Mouse (Mus musculus) lung, postnatal 14 days (tissue): ENCODE data around the gene Zfp384.
"Not testable (repeated sequence)": the region's sequence is repeated elsewhere in the genome, so short reads cannot be mapped to it uniquely, and the experiment has no call there.

Experiments
- DNase-seq: peaks from one replicate; pipeline ENCODE4 v3.0.0; 2021

Zfp384 gene

GRCm38 (mm10) chr6:125030532-125030931, 21.6 kb downstream of the Zfp384 start:
- peak; percentile 62 for DNase-seq

DNA sequence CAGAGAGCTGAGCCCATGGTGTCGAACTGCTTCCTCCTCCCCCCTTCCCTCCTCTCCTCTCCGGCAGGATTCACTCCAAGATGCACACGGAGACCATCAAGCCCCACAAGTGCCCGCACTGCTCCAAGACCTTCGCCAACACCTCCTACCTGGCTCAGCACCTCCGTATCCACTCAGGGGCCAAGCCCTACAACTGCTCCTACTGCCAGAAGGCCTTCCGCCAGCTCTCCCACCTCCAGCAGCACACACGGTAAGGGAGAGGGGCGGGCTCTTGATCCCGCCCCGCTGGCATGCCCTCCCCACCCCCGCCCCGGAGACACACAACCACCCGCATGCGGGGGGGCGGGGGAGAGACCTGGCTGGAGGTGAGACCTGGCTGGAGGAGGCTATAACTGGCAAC, 22.7 kb downstream of the Zfp384 start:
- no peak for DNase-seq

- no peak for DNase-seq
These were observed 29.7 kb downstream of the Zfp384 start for GRCm38 (mm10) chr6:125038666-125039065.

DNA sequence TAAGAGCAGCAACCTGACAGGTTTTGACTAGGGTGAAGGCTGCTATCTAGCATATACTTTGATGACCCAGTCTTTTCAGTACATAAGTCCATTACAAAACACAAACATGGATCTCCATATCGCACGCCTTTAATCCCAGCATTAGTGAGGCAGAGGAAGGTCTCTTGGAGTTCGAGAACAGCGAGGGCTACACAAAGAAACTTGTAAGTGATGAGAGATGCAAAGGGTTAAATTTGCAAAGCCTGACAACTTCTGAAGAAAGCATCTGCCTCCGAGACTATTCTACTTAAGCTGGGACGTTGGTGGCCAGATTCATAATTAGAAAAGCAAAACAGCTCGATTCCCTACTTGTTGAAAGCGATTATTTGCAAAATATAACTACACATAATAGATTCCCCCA, 30.2 kb downstream of the Zfp384 start:
- DNase-seq, result no peak

DNA sequence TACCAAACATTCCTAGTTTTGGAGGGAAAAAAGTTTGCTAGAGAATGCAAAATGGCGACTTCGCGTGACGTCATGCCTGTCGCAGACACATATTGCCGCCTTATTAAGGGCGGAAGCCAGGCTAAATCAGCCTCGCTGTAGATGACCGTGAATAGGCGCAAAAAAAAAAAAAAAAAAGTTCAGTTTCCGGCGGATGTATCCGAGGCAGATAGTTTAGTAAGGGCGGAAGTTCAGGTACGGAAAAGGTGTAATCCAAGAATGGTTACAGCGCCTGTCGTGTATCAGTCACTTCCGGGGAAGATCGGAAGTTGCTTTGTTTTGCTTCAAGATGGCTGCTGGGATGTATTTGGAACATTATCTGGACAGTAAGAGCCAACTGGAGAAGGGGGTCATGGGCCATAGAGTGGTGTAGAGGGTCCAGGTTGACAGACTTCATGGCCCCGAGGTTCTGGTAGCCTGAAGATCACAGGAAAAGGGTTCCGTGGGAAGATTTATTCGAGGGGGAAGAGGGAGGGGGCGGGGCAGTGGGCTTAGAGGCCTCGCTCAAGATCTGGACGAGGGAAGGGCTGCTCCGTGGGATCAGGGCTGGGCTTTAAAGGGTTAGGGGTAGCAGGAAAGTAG, 30.7 kb downstream of the Zfp384 start, which contains the start of gene Ing4:
Gene Ing4, plus strand, starts transcription at position 228 of the 621 bp plus-strand sequence.
- DNase-seq, result peak; percentile 93

- DNase-seq, result no peak
These were observed 31.3 kb downstream of the Zfp384 start for GRCm38 (mm10) chr6:125040221-125040620.

DNA sequence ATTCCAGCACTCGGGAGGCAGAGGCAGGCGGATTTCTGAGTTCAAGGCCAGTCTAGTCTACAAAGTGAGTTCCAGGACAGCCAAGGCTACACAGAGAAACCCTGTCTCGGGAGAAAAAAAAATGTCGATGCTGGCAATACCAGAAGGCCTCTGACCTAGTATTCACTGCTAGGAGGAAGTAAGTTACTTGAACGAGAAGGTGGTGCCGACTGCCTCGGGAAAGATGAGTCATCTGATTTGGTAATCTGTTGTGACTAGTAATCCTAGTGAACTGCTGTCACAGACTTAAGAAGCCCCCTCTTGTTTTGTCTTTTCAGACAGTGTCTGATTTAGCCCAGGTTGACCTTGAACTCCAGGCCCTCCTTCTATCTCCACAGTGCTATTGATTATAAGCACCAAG, 32.1 kb downstream of the Zfp384 start:
- DNase-seq, result no peak

- DNase-seq, result no peak
These were observed 33.1 kb downstream of the Zfp384 start for GRCm38 (mm10) chr6:125042081-125042480.

DNA sequence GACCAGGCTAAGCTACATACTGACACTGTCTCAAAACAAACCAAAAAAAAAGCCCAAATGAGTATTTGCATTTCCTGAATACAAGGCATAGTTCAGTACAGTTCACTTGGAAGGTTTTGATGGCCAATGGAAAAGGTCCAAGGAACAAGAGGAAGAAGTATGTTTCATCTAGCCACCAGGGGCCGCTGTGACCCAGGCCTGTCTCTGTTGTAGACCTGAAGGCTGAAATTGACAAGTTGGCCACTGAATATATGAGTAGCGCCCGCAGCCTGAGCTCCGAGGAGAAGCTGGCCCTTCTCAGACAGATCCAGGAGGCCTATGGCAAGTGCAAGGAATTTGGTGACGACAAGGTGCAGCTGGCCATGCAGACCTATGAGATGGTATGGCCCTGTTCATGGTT, 37.7 kb downstream of the Zfp384 start:
- peak; percentile 86 for DNase-seq

DNA sequence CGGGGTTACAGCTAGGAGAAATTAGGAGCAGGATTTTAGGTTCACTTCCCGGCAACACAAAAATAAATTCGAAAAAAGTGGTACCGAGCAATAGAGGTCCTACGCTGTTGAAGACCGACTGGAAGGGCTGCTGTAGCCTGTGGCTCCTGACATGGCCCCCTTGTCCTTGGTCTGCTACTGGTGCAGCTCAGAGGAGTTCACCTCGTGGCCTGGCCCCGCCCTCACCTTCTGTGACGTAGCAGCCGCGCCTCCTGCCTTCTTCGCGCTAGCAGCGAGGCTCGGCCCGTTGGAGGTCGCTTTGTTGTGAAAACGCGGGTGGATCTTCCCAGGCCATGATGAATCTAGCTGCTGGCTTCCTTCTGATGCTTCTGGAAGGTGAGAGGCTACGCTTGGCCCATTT, 40.7 kb downstream of the Zfp384 start, which contains the start of gene Acrbp:
Gene Acrbp, plus strand, starts transcription at position 12 of the 400 bp plus-strand sequence.
- no peak for DNase-seq

- DNase-seq, result no peak
These were observed 42.3 kb downstream of the Zfp384 start for GRCm38 (mm10) chr6:125051237-125051636.

DNA sequence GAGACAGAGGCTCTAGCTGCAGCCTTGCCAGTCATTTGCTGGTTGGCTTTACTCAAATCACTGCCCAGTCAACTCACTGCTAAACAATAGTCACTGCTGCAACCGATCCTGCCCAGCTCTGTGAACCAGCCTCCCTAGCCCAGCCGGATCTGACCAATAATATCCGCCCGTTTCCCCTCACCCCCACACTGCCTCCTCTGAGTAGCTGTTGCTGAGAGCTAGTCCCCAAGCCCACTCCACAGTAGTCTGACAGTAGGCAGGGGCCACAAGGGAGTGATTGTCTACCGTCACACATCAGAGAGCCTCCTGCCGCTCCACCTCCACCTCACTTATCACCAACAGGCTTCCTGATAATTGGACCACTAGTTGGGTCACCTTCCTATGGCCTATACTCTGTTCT, 52.5 kb downstream of the Zfp384 start:
- no peak for DNase-seq

DNA sequence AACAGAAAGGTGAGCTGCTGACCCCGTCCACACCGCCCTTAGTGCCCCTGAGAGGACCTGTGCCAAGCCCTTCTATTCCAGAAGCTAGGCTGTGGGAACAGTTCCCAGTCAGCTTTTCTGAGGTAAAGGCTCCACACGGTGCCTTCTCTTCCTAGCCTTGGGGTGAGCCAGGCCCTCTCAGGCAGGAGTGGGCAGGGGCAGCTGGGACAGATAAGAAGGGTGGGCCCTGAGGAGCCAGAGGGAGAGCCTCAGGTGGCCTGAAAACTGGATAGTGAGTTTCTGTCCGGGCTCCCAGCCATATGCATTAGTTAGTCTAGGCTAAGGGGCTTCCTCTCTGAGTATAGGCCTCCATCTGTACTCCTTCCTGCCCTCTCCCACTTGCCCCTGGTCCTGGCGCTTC, 53.6 kb downstream of the Zfp384 start:
- DNase-seq, result no peak

- DNase-seq, result no peak
These were observed 55.0 kb downstream of the Zfp384 start for GRCm38 (mm10) chr6:125063906-125064305.

DNA sequence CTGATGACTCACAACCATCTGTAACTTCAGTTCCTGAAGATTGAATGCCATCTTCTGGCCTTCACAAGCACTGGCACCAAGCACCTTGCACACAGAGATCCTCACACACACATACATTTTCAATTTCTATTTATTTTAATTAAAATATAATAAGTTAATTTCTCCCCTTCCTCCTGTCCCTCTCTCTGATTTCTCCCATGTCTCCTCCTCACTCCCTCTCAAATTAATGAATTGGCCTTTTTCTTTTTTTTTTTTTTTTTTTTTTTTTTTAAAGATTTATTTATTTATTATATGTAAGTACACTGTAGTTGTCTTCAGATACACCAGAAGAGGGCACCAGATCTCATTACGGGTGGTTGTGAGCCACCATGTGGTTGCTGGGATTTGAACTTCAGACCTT, 56.3 kb downstream of the Zfp384 start:
- DNase-seq, result not testable (repeated sequence)

DNA sequence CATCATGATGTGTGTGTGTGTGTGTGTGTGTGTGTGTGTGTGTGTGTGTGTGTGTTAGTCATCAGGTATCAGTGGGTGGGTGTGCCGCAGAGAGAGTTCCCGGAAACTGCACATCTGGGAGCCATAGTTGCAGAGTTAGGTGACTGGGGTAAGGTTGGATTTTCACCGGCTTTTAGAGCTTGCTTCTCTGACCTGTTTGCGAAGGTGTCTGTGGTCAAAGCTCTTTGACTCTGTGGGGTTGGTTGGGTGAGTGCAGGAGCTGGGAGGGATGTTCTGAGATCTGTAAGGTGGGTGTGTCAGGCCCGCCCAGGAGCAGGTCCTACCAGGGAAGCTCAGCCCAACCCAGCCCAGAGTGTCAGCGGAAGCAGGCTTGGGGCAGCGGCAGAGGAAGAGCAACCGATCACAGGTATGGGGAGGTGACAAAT, 58.6 kb downstream of the Zfp384 start, which contains the start of gene Lpar5:
Gene Lpar5, plus strand, starts transcription at position 350 of the 425 bp plus-strand sequence.
- DNase-seq, result no peak

- DNase-seq, result no peak
These were observed 62.4 kb downstream of the Zfp384 start for GRCm38 (mm10) chr6:125071170-125071895.

DNA sequence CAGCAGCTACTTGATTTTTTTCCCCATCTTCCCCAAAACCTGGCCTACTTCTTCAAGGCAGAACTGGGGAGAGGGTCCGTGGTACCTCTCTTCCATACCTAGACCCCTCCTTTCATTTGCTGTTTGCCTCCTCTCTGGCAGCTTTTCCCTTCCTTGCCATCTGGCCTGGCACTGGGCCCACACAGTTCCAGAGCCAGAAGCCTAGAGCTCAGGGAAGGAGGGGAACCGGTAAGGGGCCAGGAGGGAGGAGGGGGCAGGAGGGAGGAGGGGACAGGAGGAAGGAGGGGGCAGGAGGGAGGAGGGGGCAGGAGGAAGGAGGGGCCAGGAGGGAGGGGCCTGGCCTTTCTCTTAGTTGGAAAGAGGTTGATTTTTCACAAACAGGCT, 62.9 kb downstream of the Zfp384 start:
- no peak for DNase-seq

DNA sequence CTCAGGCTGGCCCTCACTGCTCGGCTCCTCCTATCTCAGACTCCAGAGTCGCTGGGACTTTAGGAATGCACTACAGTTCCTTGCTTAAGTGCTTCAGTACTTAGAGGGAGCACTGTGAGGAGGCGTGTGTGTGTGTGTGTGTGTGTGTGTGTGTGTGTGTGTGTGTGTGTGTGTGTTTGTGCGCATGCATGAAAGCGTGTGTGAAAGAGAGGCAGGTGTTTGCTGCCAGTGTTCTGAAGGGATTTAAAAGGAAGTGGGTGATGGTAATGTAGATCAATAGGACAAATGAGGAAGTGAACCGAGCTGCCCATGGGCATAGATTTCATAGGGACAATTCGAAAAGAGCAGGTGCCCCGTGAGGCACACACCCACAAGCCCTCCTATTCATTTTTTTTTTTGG, 64.9 kb downstream of the Zfp384 start:
- no peak for DNase-seq

DNA sequence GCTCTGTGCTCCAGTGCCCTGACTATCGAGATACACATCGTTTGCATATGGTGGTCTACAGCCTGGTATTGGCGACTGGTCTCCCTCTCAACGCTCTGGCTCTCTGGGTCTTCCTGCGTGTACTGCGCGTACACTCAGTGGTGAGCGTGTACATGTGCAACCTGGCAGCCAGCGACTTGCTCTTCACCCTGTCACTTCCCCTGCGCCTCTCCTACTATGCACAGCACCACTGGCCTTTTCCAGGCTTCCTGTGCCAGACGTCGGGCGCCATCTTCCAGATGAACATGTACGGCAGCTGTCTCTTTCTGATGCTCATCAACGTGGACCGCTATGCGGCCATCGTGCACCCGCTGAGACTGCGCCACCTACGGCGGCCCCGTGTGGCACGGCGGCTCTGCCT, 72.4 kb downstream of the Zfp384 start:
- DNase-seq, result no peak

GRCm38 (mm10) chr6:125081797-125082560, 73.0 kb downstream of the Zfp384 start:
- DNase-seq, result peak; percentile 93

GRCm38 (mm10) chr6:125082801-125083386, 73.9 kb downstream of the Zfp384 start:
- no peak for DNase-seq

GRCm38 (mm10) chr6:125084424-125084823, 75.5 kb downstream of the Zfp384 start:
- peak; percentile 67 for DNase-seq
